In the genomic region with DNA sequence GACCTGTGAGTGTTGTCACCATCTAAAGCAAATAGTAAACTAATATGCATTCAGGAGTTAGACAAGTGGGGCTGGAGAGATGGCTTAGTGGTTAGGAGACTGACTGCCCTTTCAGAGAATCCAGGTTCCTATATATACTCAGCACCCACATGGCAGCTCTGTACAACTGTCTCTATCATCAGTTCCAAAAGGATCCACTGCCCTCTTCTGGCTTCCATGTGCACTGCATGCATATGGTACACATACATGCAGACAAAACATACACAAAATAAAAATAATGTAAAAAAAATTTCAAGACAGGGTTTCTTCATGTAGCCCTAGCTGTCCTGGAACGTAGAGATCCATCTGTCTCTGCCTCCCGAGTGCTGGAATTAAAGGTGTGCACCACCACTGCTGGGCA, we compare ENCODE assay signal across 9 mouse cellular contexts. TPM values are rescaled to one million over a fixed set of nuclear protein-coding genes. Genes with fewer than 3 reads are reported as not detected.
DNase-seq lines count a peak whose midpoint lies in the region; ATAC-seq and TF ChIP-seq lines count a peak whose summit lies in the region.
"Had no signal": no experiment of that assay in that cellular context is flagged by ENCODE, and none has a peak within 500 bp of the region (broad histone marks: within the 10 kb centered on the region; RNA-seq: fewer than 3 reads in every experiment).

No protein-coding gene starts in this region.

- TF ChIP-seq POLR2A in lung, adult 2 months (IDR thresholded peaks at IDR 0.05; ENCODE audit: borderline replicate concordance, extremely low read depth, low read depth, low read length): no peak

- no peak overlapping the region for H3K27ac ChIP-seq in forebrain, embryonic 12.5 days
- H3K27ac ChIP-seq: stomach, embryonic 15.5 days had no signal

- TF ChIP-seq CTCF in lung, adult 2 months (IDR thresholded peaks at IDR 0.05; ENCODE audit: insufficient read depth, low read length): 0 out of 2 replicates have a peak, but pooled peaks have one; percentile 5

- H3K27me3 ChIP-seq in forebrain, embryonic 12.5 days: no peaks in the 10 kb centered on the region
- H3K27me3 ChIP-seq: stomach, embryonic 15.5 days had no signal

- H3K36me3 ChIP-seq in forebrain, embryonic 12.5 days (replicated peaks): peaks cover 40% of the 10 kb centered on the region

- no peak overlapping the region for H3K4me3 ChIP-seq in lung, adult 2 months (replicated peaks; ENCODE audit: extremely low read depth, low read depth, low read length)
- H3K4me3 ChIP-seq in forebrain, embryonic 12.5 days (replicated peaks): no peak overlapping the region
- H3K4me3 ChIP-seq: stomach, embryonic 15.5 days had no signal

- no peaks in the 10 kb centered on the region for H3K4me1 ChIP-seq in lung, adult 2 months (ENCODE audit: control insufficient read depth, insufficient read depth, low read length)
- H3K4me1 ChIP-seq in forebrain, embryonic 12.5 days: no peaks in the 10 kb centered on the region
- H3K4me1 ChIP-seq: stomach, embryonic 15.5 days had no signal

- ATAC-seq in forebrain, embryonic 12.5 days (ENCODE audit: low FRiP score): no peak
- no peak for ATAC-seq in monocyte, adult 5-6 weeks (replicated peaks; ENCODE audit: insufficient number of reproducible peaks, low FRiP score, low TSS enrichment, poor library complexity, severe bottlenecking)

- peak; percentile 17 for DNase-seq in embryo, embryonic 10 days (ENCODE audit: low spot score)
- no peak for DNase-seq in embryo, embryonic 9.5 days (ENCODE audit: extremely low spot score)
- DNase-seq in lung, adult 2 months: peak; percentile 10
- no peak for DNase-seq in lung, postnatal 25 days (ENCODE audit: low spot score)
- peak; percentile 48 for DNase-seq in c-Kit-positive CD71-positive TER-119-positive erythroid progenitor cells, embryonic 14.5 days (ENCODE audit: low spot score)
- DNase-seq in lung, postnatal 4 days: peak; percentile 21 to 42

- H3K4me2 ChIP-seq in forebrain, embryonic 12.5 days: no peak overlapping the region
- H3K4me2 ChIP-seq: stomach, embryonic 15.5 days had no signal

- WGBS in lung, adult 2 months: 100% methylated on average over 2 of the region's 2 CpGs
- 95% methylated on average over 2 of the region's 2 CpGs for WGBS in forebrain, embryonic 12.5 days

- no peak overlapping the region for H3K9ac ChIP-seq in forebrain, embryonic 12.5 days
- H3K9ac ChIP-seq: stomach, embryonic 15.5 days had no signal

- no peaks in the 10 kb centered on the region for H3K9me3 ChIP-seq in forebrain, embryonic 12.5 days
- H3K9me3 ChIP-seq: stomach, embryonic 15.5 days had no signal

RNA-seq across cellular contexts. Expression of a gene that starts 36.6 kb away (rescaled TPM):
- polyA plus RNA-seq in lung, adult 2 months (2012; rRNA removed): 12.4 and 16.2 TPM in 2 replicates
- polyA plus RNA-seq in forebrain, embryonic 12.5 days (2016; fragmentation: Nextera tagmentation; extraction: Ambion mirVana): 45.5 and 47.8 TPM in 2 replicates
- total RNA-seq in monocyte, adult 5-6 weeks (2017): 22.6 to 86.9 TPM (median 34.8 TPM) in 3 replicates

Comparison
In these comparisons a context has a peak if more than half of its experiments do, and no peak if none do; other contexts are left out.
1. DNase-seq: peak in embryo, embryonic 10 days (single experiment), lung, adult 2 months (single experiment), c-Kit-positive CD71-positive TER-119-positive erythroid progenitor cells, embryonic 14.5 days (single experiment) and lung, postnatal 4 days (2 of 2); none in embryo, embryonic 9.5 days (single experiment) and lung, postnatal 25 days (single experiment).